Mouse (Mus musculus): ENCODE measurements around the gene Tcf20. TPM values are rescaled to one million over a fixed set of nuclear protein-coding genes. Genes with fewer than 3 reads are reported as not detected.

Tcf20 gene
- polyA plus RNA-seq, 1 experiment from 2014 or later = 3.0 TPM

DNA sequence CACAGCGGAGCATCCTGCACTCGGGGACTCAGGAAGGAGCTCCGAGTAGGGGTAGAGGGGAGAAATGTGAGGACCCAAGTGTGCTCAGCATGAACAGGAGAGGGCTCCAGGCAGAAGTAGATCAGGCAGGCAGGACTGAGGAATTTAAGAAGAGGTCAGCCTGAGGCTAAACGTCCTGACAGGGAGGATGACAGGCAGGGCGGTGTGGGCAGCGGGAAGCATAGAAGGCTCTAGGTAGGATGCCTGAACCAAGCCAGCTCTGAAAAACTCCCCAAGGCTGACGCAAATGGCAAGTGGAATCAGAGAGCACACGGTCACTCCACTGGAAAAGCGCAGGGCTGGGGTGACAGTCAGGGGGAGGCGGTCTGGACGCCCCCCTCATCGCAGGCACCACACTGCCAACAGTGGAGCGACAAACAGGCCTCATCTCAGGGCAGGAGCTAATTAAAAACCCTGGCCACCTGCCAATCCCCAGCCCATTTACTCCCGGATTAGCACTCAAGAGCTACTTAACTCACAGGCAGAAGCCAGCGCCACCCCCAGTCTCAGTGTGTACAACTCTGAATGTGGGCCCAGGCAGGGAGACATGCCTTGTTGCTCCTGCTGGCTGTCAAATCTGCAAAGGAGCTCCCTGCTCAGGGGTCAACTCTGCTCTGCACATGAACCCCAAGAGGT, 23.5 kb upstream of the Tcf20 start:
- no peaks in the 10 kb centered on the region for H3K9me3 ChIP-seq (replicated peaks)
- no peak overlapping the region for H3K27ac ChIP-seq
- H3K4me1 ChIP-seq (replicated peaks) = peaks cover 24% of the 10 kb centered on the region
- WGBS (ENCODE audit: insufficient replicate concordance) = 68% methylated on average over 15 of the region's 15 CpGs
- DNase-seq = no peak
- H3K36me3 ChIP-seq = no peaks in the 10 kb centered on the region
- no peak overlapping the region for H3K4me2 ChIP-seq
- no peak overlapping the region for H3K4me3 ChIP-seq (replicated peaks)
- H3K27me3 ChIP-seq = no peaks in the 10 kb centered on the region
- no peak overlapping the region for H3K9ac ChIP-seq
- ATAC-seq (ENCODE audit: low read depth) = no peak

DNA sequence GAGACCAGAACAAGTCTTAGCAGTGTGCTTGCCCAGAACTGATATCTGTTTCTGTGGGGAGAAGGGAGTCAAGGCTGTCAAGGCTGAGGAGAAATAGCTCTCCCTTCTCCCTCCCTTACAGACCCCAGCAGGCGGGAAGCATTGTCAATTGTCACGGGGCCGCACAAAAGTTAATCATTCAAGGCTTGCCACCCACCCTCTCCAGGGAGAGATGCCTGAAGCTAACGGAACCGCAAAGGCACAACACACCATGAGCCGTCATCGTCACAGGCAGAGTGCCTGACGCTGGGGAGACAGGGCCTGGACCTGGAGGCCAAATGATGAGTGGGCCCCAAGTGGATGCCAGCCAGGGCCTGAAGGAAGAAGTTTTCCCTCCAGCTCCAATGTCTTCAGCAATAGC, 22.8 kb upstream of the Tcf20 start:
- DNase-seq (no peak), ATAC-seq (ENCODE audit: low read depth) (no peak)
- no peaks in the 10 kb centered on the region for H3K27me3 ChIP-seq
- peaks cover 24% of the 10 kb centered on the region for H3K4me1 ChIP-seq (replicated peaks)
- WGBS (ENCODE audit: insufficient replicate concordance) = 56% methylated on average over 8 of the region's 8 CpGs
- no peak overlapping the region for H3K4me2 ChIP-seq
- H3K9me3 ChIP-seq (replicated peaks) = no peaks in the 10 kb centered on the region
- no peaks in the 10 kb centered on the region for H3K36me3 ChIP-seq
- no peak overlapping the region; the same call in 1 of the 2 replicates for H3K27ac ChIP-seq
- no peak overlapping the region for H3K9ac ChIP-seq
- no peak overlapping the region for H3K4me3 ChIP-seq (replicated peaks)

DNA sequence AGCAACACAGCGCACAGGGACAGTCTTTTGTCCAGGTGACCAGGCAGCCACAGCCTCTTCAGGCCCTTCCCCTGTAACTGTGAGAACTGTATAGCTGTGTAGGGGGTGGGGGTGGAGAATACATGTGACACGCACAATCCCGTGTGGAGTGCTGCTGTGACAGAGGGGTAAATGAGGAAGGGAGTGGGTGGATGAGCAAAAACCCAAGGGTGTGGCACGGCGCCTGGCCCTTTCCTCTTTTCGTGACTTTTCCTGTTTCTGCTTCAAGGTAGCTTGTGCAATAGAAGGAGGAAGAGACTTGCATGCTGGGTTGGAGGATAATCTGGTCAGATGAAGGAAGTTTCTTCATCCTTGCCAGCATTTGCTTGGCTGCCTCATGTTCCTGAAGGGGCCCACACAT, 21.9 kb upstream of the Tcf20 start:
- no peak overlapping the region for H3K9ac ChIP-seq
- no peak overlapping the region for H3K4me3 ChIP-seq (replicated peaks)
- DNase-seq = no peak
- WGBS (ENCODE audit: insufficient replicate concordance) = 41% methylated on average over 6 of the region's 6 CpGs
- peak; percentile 41; the same call in 1 of the 2 replicates for ATAC-seq (ENCODE audit: low read depth)
- H3K4me1 ChIP-seq (replicated peaks) = peaks cover 24% of the 10 kb centered on the region
- H3K9me3 ChIP-seq (replicated peaks) = no peaks in the 10 kb centered on the region
- H3K36me3 ChIP-seq = no peaks in the 10 kb centered on the region
- H3K4me2 ChIP-seq = no peak overlapping the region
- H3K27me3 ChIP-seq = no peaks in the 10 kb centered on the region
- no peak overlapping the region for H3K27ac ChIP-seq

DNA sequence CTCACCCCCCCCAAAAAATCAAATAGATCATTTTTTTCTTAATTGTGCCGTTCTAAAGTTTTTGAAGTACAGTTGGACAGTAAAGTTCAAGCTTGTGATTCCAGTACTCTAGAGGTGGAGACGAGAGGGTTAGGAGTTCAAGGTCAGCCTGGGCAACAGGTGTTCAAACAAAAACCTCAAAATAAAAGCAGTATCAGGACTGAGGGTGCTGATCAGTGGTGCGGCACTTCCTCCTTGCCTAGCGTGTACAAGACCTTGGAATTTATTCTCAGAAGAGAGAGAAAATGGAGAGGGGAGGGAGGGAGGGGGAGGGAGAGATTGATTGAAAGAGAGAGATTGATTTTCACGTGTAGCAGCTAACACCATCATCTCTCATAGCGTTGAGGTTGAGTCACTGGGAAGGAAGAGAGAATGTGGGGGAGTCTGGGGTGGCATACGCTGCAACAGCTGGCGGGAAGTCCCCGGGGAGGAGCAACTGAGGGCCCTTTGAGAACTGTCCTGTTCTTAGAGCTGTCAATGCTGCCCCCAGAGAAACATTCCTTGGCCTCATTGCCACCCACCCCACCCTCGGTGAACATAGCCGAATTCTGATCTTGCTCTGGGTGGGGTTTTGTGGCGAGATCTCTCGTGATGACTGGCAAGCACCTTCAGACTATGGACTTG, 21.2 kb upstream of the Tcf20 start:
- ATAC-seq (ENCODE audit: low read depth) (no peak), DNase-seq (no peak)
- no peaks in the 10 kb centered on the region for H3K27me3 ChIP-seq
- no peaks in the 10 kb centered on the region for H3K9me3 ChIP-seq (replicated peaks)
- H3K4me1 ChIP-seq (replicated peaks) = peaks cover 24% of the 10 kb centered on the region
- WGBS (ENCODE audit: insufficient replicate concordance) = 48% methylated on average over 13 of the region's 13 CpGs
- H3K36me3 ChIP-seq = no peaks in the 10 kb centered on the region
- no peak overlapping the region for H3K4me3 ChIP-seq (replicated peaks)
- H3K27ac ChIP-seq = no peak overlapping the region
- H3K9ac ChIP-seq = no peak overlapping the region
- no peak overlapping the region for H3K4me2 ChIP-seq

DNA sequence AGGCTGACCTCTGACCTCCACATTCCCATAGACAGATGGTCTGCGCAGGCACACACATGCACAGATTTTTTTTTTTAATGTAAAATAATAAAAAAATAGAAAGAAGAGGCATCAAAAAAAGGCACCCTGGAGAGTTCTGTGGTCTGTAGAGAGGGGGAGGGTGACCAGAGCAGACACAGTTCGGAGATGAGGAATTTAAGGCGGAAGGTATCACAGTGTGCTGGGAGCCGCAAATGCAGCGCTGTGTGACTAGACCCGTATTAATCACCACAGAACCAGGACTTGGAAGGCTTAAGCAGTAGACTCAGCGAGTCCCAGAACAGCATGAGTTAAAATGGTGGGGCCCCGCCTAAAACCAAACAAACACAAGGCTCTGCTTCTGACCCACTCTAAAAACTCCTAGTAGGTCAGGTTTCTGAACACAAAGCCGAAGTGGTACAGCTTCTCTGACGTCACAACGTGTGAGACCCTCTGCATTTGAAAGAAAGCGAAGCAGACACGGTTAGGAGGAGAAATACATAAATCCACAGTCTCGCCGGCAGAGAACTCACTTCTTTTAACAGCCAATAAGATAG, 19.8 kb upstream of the Tcf20 start:
- H3K27ac ChIP-seq = no peak overlapping the region
- H3K4me3 ChIP-seq (replicated peaks) = no peak overlapping the region
- no peaks in the 10 kb centered on the region for H3K27me3 ChIP-seq
- WGBS (ENCODE audit: insufficient replicate concordance) = 66% methylated on average over 15 of the region's 15 CpGs
- DNase-seq = no peak
- 0 out of 2 replicates have a peak overlapping the region, but pooled peaks have one; percentile 15 for H3K4me2 ChIP-seq
- no peak overlapping the region for H3K9ac ChIP-seq
- no peaks in the 10 kb centered on the region for H3K9me3 ChIP-seq (replicated peaks)
- ATAC-seq (ENCODE audit: low read depth) = no peak
- H3K4me1 ChIP-seq (replicated peaks) = peaks cover 24% of the 10 kb centered on the region
- H3K36me3 ChIP-seq = no peaks in the 10 kb centered on the region

DNA sequence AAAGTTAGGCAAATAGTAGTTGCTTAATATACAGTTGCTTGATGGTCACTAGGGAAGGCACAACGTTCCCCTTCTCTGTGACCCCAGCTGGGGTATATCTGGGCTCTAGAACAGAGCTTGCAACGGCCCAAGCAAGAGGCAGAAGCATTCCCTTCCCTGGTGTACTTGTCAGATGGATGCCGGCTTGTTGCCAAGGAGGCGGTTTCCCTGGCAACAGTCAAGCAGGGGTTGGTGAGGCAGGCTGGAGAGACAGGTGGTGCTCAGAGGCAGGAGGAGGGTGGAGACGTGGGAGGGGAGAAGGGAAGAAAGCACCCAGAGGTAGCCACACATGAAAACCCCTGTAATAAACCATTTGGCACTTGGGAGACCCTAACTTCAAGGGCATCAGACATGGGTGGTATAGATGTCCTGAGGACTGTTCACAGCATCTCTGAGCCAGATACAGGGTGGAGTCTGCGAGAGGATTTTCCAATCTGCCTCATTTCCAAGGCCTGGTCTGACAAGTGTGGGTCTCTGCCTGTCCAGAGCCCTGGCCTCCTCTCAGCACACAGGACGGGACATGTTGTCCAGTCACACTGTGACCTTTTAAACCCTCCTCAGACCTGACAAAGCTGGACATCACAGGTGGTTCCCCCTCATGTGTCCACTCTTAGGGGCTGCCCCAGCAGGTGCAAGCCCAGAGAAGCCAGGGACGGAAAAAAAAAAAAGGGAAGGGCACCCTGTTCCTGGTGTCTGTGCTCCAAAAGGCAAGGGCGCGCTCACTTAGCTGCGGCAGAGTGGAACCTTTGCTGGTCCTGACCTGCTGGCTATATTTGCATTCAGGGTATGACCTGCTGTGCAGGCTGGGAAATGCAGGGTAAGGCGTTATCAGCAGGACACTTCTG, 15.2 kb upstream of the Tcf20 start:
- H3K9ac ChIP-seq = no peak overlapping the region
- no peaks in the 10 kb centered on the region for H3K36me3 ChIP-seq
- H3K4me3 ChIP-seq (replicated peaks) = no peak overlapping the region
- no peak overlapping the region for H3K27ac ChIP-seq
- DNase-seq = no peak
- H3K9me3 ChIP-seq (replicated peaks) = no peaks in the 10 kb centered on the region
- H3K4me2 ChIP-seq = no peak overlapping the region
- H3K4me1 ChIP-seq (replicated peaks) = 0 out of 2 replicates have a peak, but pooled peaks cover 2% of the 10 kb centered on the region
- ATAC-seq (ENCODE audit: low read depth) = no peak
- H3K27me3 ChIP-seq = no peaks in the 10 kb centered on the region
- 59% methylated on average over 12 of the region's 12 CpGs for WGBS (ENCODE audit: insufficient replicate concordance)

DNA sequence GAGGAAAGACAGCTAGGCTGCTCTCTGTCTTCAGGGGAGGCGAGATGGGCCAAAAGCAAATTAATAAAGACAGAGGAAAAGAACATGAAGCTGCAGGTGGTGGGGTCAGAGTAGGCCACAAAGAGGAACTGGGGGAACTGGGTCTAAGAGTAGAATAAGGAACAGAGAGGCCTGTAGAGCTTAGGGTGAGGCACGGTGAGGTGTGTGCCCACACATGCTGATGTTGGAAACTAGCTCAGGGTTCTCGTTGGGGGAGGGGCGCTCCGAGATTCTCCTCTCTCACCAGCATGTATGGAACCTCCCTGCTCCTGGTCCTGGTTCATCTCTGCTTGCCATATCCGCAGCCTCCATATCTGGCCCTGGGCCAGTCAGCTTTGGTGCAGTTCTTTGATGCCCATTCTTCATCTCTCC, 11.1 kb upstream of the Tcf20 start:
- Histone ChIP-seq H3K27me3 (no peaks in the 10 kb centered on the region), H3K9me3 (replicated peaks) (no peaks in the 10 kb centered on the region), H3K4me1 (replicated peaks) (0 out of 2 replicates have a peak, but pooled peaks cover 2% of the 10 kb centered on the region), H3K36me3 (no peaks in the 10 kb centered on the region), H3K4me3 (replicated peaks) (no peak overlapping the region), H3K27ac (no peak overlapping the region), H3K9ac (no peak overlapping the region), H3K4me2 (no peak overlapping the region)
- WGBS (ENCODE audit: insufficient replicate concordance) = 49% methylated on average over 6 of the region's 6 CpGs
- DNase-seq = no peak
- ATAC-seq (ENCODE audit: low read depth) = no peak

DNA sequence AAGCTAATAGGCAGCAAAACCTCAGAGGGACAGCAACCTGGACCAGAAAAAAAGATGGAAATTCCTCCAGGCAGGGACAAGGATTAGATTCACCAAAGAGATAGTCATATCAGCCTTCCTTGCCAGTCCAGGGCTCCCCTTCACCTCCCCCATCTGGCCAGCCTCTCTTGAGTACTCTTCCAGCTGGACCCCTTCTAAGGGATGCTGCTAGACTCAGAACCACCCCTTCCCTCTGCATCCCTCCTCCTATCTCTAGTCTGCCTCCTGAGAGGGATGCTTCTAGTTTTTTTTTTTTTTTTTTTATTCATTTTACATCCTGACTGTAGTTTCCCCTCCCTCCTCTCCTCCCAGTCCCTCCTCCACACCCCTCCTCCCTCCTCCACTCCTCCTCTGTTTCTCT, 8.8 kb upstream of the Tcf20 start:
- no peak for DNase-seq
- ATAC-seq (ENCODE audit: low read depth) = no peak
- H3K27me3 ChIP-seq = no peaks in the 10 kb centered on the region
- no peak overlapping the region for H3K9ac ChIP-seq
- H3K4me2 ChIP-seq = no peak overlapping the region
- no peak overlapping the region for H3K27ac ChIP-seq
- no peaks in the 10 kb centered on the region for H3K4me1 ChIP-seq (replicated peaks)
- no peaks in the 10 kb centered on the region for H3K36me3 ChIP-seq
- H3K9me3 ChIP-seq (replicated peaks) = no peaks in the 10 kb centered on the region
- H3K4me3 ChIP-seq (replicated peaks) = no peak overlapping the region

DNA sequence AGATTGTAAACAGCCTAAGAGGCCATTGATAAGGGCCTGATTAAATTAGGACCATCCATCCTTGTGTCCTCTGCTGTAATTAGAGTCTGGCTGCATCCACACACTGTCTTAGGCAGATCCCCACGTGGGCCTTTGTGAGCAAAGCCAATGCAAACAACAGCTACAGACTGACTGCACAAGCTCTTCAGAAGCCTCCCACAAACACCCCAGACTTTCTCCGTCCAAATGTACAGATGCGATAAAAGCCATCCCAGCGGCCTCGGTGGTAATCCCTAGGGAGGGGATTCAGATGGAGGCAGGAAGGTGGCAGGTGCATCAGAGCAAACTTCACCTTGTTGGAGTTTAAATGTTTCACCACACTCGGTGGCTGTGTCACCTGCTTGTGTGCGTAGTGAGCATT, 7.6 kb upstream of the Tcf20 start:
- ATAC-seq (ENCODE audit: low read depth) (no peak), DNase-seq (no peak)
- no peaks in the 10 kb centered on the region for H3K4me1 ChIP-seq (replicated peaks)
- WGBS (ENCODE audit: insufficient replicate concordance) = 62% methylated on average over 7 of the region's 7 CpGs
- no peak overlapping the region for H3K4me3 ChIP-seq (replicated peaks)
- no peaks in the 10 kb centered on the region for H3K36me3 ChIP-seq
- peaks cover 6% of the 10 kb centered on the region for H3K27me3 ChIP-seq
- H3K4me2 ChIP-seq = no peak overlapping the region
- H3K9ac ChIP-seq = no peak overlapping the region
- H3K27ac ChIP-seq = no peak overlapping the region
- no peaks in the 10 kb centered on the region for H3K9me3 ChIP-seq (replicated peaks)

DNA sequence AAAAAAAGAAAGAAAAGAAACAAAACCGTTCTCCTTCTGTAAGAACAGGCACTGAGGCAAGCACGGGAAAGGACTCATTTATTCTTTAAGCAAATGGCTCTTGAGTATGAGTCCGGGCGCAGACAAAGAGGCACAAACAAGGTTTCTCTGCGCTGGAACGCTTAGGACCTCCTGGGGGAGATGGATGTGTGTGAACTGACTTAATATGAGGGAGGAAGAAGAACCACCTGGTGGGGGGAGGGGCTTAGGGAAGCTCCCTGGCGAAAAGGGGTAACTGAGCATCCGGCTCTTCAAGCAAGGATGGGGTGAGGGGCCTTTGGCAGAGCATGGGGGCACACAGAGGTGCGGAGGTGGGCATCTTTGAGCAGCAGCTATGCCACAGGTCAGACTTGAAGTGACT, 5.2 kb upstream of the Tcf20 start:
- Histone ChIP-seq H3K9me3 (replicated peaks) (no peaks in the 10 kb centered on the region), H3K9ac (no peak overlapping the region), H3K4me1 (replicated peaks) (peaks cover 6% of the 10 kb centered on the region), H3K36me3 (no peaks in the 10 kb centered on the region), H3K27ac (no peak overlapping the region), H3K4me2 (no peak overlapping the region), H3K4me3 (replicated peaks) (no peak overlapping the region), H3K27me3 (peaks cover 29% of the 10 kb centered on the region)
- DNase-seq (no peak), ATAC-seq (ENCODE audit: low read depth) (no peak)
- 59% methylated on average over 9 of the region's 9 CpGs for WGBS (ENCODE audit: insufficient replicate concordance)

DNA sequence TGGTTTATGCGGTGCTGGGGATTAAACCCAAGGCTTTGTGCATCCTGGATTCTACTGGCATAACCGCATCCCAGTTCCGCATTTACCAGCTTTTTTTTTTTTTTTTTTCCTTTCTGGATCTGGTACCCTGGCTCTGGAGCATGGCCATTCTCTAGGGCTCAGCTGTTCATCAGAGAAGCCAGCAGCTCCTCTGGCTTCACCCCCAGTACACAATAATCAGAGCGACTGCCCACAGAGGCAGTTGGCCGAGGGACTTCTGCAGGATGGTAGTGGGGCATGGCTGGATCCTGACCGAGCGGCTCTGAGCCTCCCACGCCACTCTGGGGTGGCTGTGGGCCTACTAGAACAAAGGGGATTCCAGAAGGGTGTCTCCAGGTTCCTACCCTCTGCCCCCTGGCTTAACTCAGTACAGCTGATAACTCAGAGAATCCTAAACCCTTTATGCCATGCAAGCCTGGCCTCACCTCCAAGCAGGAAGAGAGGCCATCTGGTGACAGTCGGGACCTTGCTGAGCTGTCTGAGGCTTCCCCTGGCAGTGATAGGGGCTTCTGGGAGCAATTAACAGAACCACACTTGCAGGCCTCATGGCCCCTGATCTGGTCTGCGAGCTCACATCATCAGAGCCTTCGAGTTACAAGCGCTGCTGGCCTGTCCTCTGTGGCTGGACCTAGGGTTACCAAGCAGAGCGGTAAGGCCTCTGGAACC, 4.6 kb upstream of the Tcf20 start:
- DNase-seq (no peak), ATAC-seq (ENCODE audit: low read depth) (no peak)
- no peaks in the 10 kb centered on the region for H3K9me3 ChIP-seq (replicated peaks)
- peaks cover 10% of the 10 kb centered on the region for H3K4me1 ChIP-seq (replicated peaks)
- H3K4me3 ChIP-seq (replicated peaks) = no peak overlapping the region
- WGBS (ENCODE audit: insufficient replicate concordance) = 68% methylated on average over 13 of the region's 13 CpGs
- peaks cover 35% of the 10 kb centered on the region for H3K27me3 ChIP-seq
- H3K4me2 ChIP-seq = no peak overlapping the region
- H3K9ac ChIP-seq = no peak overlapping the region
- no peak overlapping the region for H3K27ac ChIP-seq
- no peaks in the 10 kb centered on the region for H3K36me3 ChIP-seq

Measured in liver, embryonic 13.5 days (tissue).